Mouse (Mus musculus) cerebral cortex, adult 2 months (tissue): ENCODE measurements around the gene Lipo4.

Experiments used
- WGBS: fragments of 180-500 bp; shearing (Covaris S2); methylation state at CpG from one replicate; pipeline ENCODE4 v1.1.7; 2018; 5-methylcytosine and 5-hydroxymethylcytosine counted together

Lipo4 gene

DNA sequence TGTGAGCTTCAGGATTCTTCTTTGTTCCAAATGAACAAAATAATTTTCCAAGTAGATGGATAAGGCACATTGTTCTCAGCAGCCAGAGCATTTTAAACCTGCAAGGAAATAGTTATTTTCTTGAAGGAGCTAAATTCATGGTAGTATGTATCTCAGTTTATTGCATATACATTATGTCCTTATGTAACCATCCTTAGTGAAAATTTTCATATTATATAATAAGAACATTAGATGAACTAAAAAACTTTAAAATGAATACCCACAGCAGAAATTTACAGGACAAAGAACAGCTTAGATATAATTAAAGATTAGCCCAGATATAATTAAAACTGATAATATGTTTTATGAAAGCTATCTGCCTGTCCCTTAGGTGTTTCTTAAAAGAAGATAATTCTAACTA is at the start of gene Lipo4:
Gene Lipo4 (minus strand): TSS at position 101 of the 400 bp plus-strand sequence.

DNA sequence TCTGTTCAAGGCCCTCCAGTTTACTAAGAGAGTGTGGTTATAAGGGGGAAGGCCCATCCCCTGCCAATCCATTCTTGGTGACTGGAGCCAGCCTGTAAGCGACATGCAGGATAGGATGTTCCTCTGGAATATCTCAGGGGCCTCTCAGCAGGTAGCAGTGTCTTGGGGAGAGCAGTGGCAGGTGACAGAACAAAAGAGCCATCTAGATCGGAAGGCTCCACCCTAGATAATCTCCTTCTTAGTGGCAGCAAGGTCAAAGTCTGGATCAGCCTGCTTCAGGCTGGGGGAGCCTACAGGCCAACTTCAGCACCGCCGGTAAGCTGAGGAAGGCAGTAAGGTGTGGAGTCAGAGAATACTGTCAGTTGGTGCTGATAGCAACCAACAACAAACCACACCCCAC is 61.2 kb downstream of the Lipo4 start:
- WGBS = 62% methylated on average over 4 of the region's 4 CpGs

DNA sequence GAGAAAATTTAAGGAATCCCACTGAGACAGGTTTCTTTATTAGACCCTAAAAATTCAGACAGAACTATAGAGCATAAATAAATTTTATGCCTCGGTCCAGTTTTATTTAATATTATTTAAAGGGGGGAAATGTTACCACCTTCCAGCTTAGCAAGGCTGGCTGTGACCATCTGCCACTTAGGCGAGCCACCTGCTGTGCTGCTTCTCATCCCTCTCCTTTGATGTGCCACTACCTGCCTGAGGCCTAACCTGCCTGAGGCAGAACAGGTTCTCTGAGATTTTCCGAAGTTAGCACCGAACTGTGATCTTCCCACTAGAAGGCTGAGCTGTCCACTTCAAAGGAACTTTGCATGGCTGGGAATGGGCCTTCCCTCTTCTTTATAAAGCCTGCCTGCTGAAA is 63.9 kb downstream of the Lipo4 start:
- WGBS = 81% methylated on average over 4 of the region's 4 CpGs
